Mouse (Mus musculus) yolk sac, embryonic 10.5 days (tissue): ENCODE data around the gene Ccdc6.
A peak's percentile ranks its signal among the peaks of the same experiment; 100 is the strongest.

Experiments used
- DNase-seq: peaks from one replicate; pipeline ENCODE4 v3.0.0-alpha.2; 2017; ENCODE audit warnings: low spot score

Gene Ccdc6

DNA sequence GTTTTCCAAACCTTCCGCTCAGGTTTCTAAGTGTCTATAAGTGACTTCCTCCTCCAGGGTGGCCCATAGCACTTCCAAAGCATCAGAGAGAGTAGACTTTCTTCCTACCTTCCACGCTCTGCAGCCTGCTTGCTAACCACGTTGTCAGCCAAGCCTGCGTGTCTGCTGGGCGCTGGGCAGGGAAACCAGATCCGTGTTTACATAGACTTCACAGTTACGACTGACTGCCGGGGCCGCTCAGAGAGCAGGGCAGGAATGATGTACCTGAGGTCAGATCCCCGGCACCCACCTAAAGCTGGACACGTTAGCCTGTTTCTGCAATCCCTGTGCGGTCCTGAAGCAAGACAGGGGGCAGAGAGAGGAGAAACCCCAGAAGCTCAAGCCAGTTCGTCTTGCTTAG, 71.5 kb downstream of the Ccdc6 start:
- peak; percentile 36 for DNase-seq

DNA sequence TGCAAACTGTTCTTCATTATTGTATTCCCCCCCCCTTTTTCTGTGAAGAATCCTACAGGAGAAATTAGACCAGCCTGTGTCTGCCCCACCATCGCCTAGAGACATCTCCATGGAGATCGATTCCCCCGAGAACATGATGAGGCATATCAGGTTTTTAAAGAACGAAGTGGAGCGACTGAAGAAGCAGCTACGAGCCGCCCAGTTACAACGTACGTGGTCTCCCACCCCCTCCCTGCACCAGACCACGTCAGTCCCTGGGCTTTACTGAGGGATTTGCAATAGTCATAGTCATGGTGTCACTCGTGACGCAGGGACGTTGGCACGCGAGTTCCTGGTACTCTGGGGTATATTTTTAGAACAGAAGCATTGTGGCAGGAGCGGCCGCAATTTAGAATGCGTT, 72.1 kb downstream of the Ccdc6 start:
- no peak for DNase-seq

DNA sequence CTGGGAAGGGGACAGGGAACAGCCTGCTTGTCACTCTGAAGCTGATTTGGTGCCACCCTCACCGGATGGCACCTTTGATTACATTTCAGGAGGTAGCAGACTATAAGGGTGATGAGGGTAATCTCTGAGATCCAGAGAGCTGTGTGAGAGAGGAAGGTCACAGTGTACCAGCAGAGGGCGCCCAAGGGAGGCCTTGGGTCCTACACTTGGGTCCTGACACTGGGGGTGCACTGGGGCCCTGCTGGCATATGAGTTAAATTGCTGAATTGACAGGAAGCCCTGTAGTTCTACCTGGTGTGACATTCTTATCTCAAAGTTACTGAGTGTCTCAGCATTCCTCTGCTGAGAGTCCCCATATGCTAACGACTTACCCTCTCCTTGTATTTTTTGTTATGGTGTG, 76.4 kb downstream of the Ccdc6 start:
- DNase-seq: peak; percentile 54

DNA sequence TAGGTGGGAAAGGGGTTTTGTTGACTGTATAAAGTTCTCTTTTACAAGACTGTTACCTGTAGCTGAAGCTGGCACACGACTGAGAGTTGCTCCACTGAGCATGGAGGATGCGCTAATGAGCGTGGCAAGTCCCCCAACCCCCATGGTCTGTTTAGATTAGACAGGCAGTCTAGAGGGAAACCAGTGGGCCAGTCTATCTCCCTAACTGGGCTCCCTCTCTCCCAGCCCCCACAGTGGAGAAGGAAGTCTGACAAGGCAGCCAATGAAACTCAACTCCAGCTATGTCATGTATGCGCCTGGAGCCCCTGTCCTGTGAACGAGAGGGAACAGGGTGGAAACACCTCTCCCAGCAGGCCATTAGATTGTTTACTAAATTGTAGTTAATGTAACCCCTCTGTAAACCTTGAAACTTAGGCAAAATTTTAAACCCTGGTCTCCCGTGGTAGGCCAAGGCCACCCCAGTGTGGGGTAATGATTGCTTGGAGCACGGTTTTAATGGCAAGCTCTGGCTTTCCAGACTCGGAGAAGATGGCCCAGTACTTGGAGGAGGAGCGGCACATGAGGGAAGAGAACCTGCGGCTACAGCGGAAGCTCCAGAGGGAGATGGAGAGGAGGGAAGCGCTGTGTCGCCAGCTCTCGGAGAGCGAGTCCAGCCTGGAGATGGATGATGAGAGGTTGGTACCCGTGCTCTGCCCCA, 77.7 kb downstream of the Ccdc6 start:
- no peak for DNase-seq

DNA sequence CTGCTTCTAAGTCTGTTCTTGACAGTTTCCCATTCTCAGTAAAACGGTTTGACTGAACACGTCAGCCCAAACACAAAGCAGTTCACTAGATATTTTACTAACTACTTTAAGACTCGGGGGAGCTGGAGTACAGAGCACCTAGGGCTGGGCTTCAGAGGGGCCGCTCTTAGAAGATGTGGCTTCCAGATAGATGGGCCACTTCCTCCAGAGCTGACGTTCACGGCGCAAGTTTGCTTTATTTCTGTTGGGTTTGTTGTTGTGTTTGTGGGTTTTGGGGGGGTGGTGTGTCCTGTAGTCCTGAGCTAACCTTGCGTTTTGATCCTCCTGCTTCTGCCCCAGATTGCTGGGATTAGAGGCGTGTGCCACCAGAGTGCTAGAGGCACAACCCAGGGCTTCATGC, 83.8 kb downstream of the Ccdc6 start:
- no peak for DNase-seq

DNA sequence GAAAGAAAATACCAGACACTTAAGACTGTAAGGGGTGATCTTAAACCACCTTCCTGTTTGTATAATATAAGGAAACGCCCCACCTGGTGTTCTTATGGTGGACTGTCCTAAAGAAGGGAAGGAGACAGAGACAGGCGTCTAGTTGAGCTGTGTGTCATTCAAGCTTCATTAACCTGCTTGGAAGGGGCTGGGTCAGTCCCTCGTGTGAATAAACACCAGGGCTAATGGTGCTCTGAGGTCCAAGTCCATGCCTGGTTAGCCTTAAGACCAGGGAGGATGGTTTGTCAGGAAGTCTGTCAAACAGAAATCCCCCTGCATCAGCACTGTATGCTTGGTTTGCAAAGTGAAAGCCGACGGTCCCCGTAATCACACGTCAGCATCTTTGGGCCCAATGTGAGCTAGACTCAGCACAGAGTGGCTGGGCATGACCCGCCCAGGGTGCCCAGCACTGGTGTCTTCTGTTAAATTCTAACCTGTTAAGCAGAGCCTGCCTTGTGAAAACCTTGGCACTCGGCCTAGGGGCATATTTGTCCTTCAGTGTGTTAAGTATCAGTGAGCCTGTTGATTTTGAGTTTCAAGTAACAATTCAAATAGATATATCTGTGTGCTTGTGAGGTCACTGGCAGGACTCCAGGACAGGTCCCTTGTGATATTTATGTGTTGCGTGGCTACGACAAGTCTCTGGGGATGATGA, 84.5 kb downstream of the Ccdc6 start:
- peak; percentile 80 for DNase-seq

DNA sequence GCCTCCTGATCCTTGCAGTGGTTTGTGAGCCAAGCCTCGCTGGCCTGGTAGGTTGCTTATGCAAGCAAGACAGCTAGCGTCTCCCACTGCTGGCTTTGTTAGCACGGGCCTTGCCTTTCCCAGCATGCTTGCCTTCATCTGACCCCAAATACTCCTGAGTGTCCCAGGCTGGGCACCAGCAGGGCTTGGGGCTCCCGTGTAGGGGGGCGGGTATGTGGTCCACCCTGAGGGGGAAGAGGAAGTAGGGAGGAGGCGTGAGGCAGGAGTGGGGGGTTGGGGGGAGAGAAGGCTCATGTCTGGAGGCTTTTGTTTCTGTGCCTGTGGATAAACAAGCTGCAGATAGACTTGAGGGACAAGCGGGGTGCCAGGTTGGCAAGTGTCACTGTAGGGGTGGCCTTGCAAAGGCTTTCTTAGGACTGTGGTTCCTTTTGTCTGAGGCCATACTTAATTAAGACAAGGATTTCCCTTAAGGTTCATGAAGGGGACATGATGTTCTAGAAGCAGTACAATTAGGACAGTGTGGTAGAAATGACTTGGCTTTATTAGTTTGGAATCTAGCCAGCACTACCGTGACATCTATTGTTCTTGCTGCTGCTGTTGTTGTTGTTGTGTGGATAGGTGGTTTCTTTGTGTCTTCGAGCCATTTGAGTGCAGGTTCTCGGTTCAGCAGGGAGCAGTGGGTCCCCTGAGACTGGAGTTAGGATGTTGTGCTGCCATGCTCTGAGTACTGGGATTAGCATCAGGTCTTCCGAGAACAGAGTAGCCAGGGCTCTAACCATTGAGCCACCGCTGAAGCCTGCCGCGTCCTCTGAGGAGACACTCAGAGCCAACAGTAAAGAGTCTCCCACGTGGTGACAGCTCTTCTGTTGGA, 86.5 kb downstream of the Ccdc6 start:
- no peak for DNase-seq

DNA sequence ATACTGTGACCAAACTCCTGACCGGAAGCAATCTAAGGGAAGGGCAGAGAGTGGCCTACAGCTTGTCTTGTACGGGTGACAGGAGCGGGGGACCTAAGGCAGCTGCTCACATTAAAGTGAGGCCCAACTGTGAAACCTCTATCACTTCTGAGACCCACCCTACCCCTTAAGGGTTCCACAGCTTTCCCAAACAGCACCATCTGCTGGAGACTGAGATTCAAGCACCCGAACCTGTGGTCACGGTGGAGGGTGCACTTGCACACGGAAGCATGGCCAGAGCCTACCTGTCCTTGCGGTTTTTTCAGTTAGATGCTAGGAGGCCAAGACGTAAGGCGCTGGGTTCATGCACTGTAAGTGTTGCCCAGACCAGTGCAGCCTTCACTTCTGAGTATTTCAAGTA, 89.2 kb downstream of the Ccdc6 start:
- DNase-seq: no peak

DNA sequence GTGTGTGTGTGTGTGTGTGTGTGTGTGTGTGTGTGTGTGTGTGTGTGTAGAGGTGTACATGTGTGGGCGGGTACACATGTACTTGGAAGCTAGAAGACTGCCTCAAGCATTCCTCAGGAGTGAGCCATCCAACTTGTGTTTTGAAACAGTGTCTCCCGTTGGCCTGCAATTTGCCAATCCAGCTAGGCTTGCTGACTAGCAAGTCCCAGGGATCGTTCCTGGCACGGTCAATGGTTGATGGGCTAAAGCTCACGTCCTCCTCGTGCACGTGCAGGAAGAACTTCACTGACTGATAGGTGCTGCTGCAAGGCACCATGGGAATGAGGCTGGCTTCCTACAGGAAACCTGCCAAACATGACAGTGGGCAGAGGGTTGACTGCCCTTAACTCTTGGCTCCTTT, 89.7 kb downstream of the Ccdc6 start:
- DNase-seq: no peak

DNA sequence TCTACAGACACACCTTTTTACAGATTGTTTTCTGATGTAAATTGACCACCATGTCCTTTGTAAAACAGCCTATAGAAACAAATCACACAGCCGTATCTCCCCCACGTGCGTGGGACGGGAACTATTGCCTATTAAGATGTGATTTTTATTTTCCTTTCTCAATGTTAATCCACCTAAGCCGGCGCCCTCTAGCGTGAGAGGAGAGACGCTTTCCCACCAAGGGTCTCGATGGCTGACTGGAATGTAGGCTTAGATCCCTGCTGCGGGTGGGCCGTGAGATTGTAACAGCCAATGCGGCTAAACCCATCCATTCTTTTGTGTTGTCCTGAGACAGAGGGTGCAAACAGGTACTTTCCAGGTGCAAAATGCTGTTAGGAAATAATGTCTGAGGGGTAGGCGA, 92.9 kb downstream of the Ccdc6 start:
- no peak for DNase-seq

DNA sequence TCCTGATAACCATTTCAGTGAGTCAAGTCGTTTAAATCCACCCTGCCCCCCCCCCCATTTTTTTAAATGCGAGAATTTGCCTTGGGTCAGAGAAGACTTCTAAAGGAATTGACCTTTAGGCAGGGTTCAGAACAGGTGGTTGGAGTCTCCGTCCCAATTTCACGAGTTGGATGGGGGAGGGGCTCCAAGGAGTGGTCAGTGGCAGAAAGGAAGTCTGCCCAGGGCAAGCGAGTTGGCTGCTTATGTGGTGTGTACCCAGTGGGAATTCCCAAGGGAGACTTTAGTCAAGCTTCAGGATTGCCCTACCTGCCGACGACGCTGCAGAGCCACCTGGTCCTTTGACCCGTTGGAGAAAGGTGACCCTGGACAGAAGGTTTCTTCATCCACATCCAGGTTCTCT, 97.4 kb downstream of the Ccdc6 start:
- peak; percentile 70 for DNase-seq

DNA sequence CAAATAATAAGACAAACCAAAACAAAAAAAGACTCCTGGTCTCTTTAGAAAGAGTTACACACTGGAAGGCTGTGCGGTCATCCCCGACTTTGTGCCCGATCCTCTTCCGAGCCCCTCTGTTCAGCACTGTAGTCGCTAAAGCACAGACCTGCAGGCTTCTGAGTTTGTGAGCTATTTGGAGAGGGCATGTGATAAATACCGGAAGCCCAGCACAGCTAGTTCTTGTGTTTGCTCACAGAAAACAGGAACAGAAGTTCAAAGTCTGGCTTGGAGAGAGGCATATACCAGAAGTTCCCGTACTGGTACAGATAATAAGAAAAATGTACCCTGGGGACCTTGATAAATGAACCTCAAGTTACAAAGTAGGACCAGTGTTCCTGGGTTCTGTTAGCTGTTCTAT, 98.4 kb downstream of the Ccdc6 start:
- DNase-seq: peak; percentile 77

DNA sequence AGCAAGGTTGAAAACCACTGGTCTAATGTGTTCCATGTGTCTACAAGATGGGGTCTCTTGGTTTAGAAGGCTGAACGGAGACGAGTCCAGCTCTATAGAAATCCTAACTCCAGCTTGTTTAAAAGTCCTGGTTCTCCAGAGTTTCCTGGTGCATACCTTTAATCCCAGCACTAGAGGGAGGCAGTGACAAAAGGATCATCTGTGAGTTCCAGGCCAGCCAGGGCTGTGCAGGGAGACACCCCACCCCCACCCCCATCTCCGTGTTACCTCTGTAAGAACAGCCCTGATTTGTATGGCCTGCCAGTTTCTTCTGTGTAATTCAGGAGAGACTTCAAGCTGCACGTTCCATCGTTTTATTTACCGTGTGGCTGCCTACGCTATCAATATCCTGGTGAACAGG, 98.9 kb downstream of the Ccdc6 start:
- DNase-seq: peak; percentile 77

DNA sequence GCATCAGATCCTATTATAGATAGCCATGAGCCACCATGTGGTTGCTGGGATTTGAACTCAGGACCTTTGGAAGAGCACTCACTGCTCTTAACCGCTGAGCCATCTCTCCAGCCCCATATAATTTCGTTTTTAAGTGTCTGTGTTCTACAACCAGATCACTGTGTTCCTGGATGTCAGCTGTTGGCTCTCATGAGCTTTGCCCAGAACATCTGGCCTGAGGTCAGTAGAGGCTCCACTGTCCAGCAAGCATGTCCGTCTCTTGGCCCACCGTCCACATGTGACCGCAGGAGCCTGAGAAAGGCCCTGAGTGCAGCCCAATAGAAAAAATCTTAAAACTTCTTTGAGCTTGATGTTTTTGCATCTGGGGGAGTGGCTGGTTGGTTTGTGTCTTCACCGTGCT, 99.7 kb downstream of the Ccdc6 start:
- DNase-seq: no peak

DNA sequence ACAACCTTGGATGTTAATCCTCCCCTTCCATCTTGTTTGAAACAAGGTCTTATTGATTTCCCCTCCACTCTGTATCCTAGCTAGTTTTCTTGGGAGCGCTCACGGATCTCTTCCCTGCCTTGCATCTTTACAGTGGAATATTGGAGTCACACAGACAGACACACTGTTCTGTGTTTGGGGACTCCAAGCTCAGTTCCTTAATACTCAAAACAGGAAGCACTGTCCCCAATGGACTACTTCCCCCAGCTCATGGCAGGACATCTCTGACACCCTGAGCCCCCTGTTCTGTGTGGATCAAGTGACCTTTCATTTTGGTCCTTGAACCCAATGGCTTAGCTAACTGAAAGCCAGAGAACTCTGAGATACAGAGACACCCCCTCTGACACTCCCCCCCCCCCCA, 100.7 kb downstream of the Ccdc6 start:
- DNase-seq: no peak

DNA sequence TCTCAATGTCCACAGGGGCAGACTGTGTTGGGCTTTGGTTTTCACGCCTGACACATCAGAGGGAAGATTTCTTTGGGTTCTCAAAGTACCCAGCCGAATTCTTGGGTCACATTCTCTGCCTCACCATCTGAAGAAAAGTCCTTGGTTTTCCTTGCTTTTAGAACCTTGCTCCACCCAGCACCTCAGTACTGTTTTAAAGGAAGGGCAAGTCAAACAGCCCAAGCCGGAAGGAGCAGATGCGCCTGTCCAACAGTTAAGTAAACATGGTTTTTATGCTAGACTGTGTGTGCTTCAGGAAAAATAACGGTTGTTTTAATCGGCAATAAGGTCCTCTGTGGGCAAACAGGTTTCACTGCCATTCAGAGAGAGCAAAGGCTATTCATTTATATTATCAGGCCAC, 101.1 kb downstream of the Ccdc6 start:
- DNase-seq: no peak

DNA sequence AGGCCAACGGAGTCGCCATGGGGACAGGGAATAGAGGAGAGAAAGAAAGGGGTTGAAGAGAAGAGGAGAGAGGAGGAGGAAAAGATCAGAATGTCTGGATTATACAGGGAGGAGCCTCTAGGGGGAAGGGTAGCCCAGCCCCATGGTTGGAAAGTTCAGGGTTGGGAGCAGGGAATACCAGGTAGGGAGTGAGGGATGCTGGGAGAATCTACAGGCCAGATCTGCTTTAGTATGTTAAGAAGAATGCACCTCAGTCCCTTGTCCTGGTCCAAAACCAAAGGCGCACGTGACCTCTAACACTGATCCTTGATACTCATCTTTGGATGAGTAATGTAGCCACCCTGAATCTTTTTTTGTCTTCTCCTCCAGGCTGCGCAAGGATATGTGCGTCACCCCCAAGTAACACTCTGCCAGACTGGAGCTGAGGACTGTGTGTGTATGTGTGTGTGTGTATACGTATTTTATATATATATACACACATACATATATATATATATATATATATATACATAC, 102.1 kb downstream of the Ccdc6 start:
- DNase-seq: no peak

DNA sequence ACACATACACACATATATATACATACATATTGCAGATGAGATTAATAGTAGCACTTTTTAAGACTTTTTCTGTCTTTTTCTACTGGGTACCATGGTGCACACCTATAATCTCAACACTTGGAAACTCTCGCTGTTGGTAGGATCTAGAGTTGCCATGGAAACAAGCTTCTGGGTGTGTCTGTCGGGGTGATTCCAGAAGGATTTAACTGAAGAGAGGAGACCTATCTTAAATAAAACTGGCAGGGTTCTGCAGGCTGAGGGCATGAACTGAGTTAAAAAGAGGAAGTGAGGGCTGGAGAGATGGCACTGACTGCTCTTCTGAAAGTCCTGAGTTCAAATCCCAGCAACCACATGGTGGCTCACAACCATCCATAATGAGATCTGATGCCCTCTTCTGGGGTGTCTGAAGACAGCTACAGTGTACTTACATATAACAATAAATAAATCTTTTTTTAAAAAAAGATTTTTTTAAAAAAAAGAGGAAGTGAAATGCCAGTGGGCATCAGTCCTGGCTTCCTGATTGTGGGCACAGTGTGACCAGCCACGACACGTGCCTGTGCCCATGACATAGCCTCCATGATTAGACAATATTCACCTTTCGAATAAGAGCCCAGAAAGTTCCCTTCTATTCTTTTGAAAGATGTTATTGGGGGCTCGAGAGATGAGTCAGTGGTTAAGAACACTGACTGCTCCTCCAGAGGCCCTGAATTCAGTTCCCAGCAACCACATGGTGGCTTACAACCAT, 102.7 kb downstream of the Ccdc6 start:
- DNase-seq: no peak

DNA sequence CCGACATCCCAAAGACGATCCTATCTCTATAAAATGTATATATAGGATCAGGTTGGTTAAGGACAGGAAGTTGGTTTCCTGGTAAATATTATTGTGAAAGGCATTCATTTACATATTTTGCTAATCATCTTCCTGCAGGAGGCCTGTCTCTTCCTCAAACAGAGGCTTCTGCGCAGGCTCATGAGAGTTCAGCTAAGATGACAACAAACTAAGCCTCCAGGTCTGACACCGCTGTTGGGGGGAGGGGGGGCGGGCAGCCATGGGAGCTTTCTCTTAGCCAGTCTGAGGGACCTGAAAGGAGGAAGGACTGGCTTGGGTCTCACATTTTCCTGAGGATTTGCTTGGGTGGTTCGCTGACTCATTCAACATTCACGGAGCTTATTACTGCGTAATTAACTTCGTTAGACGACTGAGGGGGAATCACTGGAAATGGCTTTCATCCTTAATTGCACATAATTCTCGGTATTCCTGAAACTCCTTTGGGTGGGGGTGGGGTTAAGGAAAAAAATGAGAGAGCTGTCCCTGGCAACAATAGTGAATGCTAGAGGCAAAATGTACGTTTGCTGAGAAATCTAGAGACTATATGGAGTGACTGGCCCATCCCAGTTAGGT, 104.1 kb downstream of the Ccdc6 start:
- DNase-seq: no peak

DNA sequence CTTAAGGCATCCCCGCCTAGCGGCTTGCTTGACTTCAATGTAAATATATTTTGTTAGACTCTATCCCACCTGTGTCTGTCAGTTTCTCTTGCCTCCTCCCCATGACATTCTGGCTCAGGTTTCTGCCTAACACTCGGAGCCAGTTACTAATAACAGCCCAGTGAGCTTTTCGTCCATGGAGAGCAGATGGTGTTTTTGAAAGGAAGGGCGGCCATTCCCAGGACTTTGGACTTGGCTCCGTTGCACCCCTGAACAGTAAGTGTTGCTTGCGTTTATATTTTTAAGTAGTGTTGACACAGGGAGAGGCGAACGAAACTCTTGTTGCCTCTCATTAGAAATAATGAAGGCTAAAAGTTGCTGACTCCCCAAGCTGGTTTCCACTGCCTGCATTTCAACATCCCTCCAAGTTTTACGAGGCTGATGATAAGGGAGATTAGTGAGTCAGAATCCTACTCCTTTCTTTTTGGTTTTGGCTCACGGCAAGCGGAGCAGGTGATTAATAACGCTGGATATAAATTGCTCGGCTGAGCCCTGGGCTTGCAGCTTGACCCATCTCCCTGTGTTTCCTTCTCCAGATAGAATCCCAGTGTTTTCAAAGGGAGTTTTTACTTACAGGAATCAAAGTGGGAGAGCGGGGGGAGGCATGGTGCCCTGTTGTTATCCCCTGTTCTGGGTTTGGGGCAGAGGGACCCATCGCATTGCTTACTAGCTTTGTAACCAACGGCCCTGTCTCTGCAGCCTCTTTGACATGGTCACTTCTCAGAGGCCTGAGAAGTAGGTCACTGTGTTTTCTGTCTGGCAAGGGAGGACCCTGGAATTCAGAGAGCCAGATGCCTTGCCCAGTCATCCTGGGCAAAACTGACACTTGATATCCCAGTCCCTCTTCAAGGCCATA, 107.8 kb downstream of the Ccdc6 start, which contains the start of gene Mrln:
TSS of gene Mrln (plus strand) at position 160 of the 895 bp plus-strand sequence.
- DNase-seq: peak; percentile 42
